Mouse (Mus musculus) embryonic facial prominence, embryonic 10.5 days (tissue): ENCODE measurements at regions not wholly inside any gene's neighbourhood (a gene's known extent, or its start where the extent isn't known, plus 50 kb on each side); places are given as distances from the start of the nearest gene placed in this dataset.
A peak's percentile ranks its signal among the peaks of the same experiment; 100 is the strongest.

Experiments
- DNase-seq: peaks from one replicate; pipeline ENCODE4 v3.0.0-alpha.2; 2017; ENCODE audit warnings: low spot score
- H3K27ac ChIP-seq: fragments of 300-500 bp; sonication (generic); replicated peaks from 2 replicates; pipeline ENCODE4 v1.5.1; 2016; ENCODE audit warnings: mild to moderate bottlenecking
- H3K27me3 ChIP-seq: fragments of 300-500 bp; sonication (generic); replicated peaks from 2 replicates; pipeline ENCODE4 v1.6.1; 2016; ENCODE audit warnings: low read depth, mild to moderate bottlenecking; ENCODE audit not compliant: poor library complexity, severe bottlenecking
- H3K36me3 ChIP-seq: fragments of 300-500 bp; sonication (generic); replicated peaks from 2 replicates; pipeline ENCODE4 v1.6.1; 2016; ENCODE audit warnings: mild to moderate bottlenecking, moderate library complexity
- H3K4me1 ChIP-seq: fragments of 300-500 bp; sonication (generic); 2 replicates; pipeline ENCODE4 v1.6.1; 2016
- H3K4me3 ChIP-seq: fragments of 300-500 bp; sonication (generic); 2 replicates; pipeline ENCODE4 v1.5.1; 2016; ENCODE audit warnings: mild to moderate bottlenecking, moderate library complexity
- H3K9me3 ChIP-seq: fragments of 300-500 bp; sonication (generic); 2 replicates; pipeline ENCODE4 v1.6.1; 2016; ENCODE audit warnings: mild to moderate bottlenecking
- WGBS: fragments of 180-500 bp; shearing (Covaris S2); methylation state at CpG from one replicate; pipeline ENCODE4 v1.1.7; 2016; 5-methylcytosine and 5-hydroxymethylcytosine counted together

DNA sequence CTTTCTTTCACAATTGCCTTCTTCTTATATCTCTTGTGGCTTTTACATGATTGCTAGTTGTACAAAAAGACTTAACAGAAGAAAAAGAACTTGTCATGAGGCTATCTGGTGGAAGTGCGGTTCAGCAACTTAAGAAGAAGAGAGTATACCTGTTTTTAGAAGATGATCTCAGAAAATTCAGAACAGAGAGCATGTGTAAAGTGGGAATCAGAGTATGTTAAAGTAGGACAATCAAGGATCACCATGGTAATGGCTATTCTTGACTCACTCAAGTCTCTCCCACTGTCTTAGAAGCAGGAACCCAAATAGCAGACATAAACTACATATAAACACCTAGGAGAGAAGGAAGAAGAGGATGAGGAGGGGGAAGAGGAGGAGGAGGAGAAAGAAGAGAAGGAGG lies 857.9 kb upstream of the Nr2f1 start:
- 85% methylated on average over 1 of the region's 1 CpGs for WGBS
- no peaks in the 10 kb centered on the region for H3K9me3 ChIP-seq
- no peak for DNase-seq
- H3K4me3 ChIP-seq: no peak overlapping the region
- H3K4me1 ChIP-seq: 0 out of 2 replicates have a peak, but pooled peaks cover 4% of the 10 kb centered on the region
- no peaks in the 10 kb centered on the region for H3K27me3 ChIP-seq
- no peaks in the 10 kb centered on the region for H3K36me3 ChIP-seq
- no peak overlapping the region for H3K27ac ChIP-seq

GRCm38 (mm10) chr13:79054481-79054880 lies 854.9 kb upstream of the Nr2f1 start:
- H3K4me1 ChIP-seq: 0 out of 2 replicates have a peak, but pooled peaks cover 8% of the 10 kb centered on the region
- H3K4me3 ChIP-seq: no peak overlapping the region
- no peaks in the 10 kb centered on the region for H3K9me3 ChIP-seq
- no peaks in the 10 kb centered on the region for H3K27me3 ChIP-seq
- no peak for DNase-seq
- no peak overlapping the region for H3K27ac ChIP-seq
- H3K36me3 ChIP-seq: no peaks in the 10 kb centered on the region

GRCm38 (mm10) chr13:79053428-79053827 lies 853.9 kb upstream of the Nr2f1 start:
- 89% methylated on average over 1 of the region's 1 CpGs for WGBS
- H3K9me3 ChIP-seq: no peaks in the 10 kb centered on the region
- H3K36me3 ChIP-seq: no peaks in the 10 kb centered on the region
- no peak overlapping the region for H3K4me3 ChIP-seq
- no peak for DNase-seq
- no peaks in the 10 kb centered on the region for H3K27me3 ChIP-seq
- no peak overlapping the region for H3K27ac ChIP-seq
- H3K4me1 ChIP-seq: 0 out of 2 replicates have a peak, but pooled peaks cover 8% of the 10 kb centered on the region

GRCm38 (mm10) chr13:79047240-79047639 lies 847.7 kb upstream of the Nr2f1 start:
- H3K4me3 ChIP-seq: no peak overlapping the region
- 71% methylated on average over 1 of the region's 1 CpGs for WGBS
- no peaks in the 10 kb centered on the region for H3K36me3 ChIP-seq
- H3K9me3 ChIP-seq: no peaks in the 10 kb centered on the region
- H3K4me1 ChIP-seq: 0 out of 2 replicates have a peak, but pooled peaks cover 4% of the 10 kb centered on the region
- no peak for DNase-seq
- H3K27ac ChIP-seq: no peak overlapping the region
- no peaks in the 10 kb centered on the region for H3K27me3 ChIP-seq

- 63% methylated on average over 5 of the region's 5 CpGs for WGBS
- Histone ChIP-seq H3K4me3 (no peak overlapping the region), H3K4me1 (no peaks in the 10 kb centered on the region), H3K9me3 (no peaks in the 10 kb centered on the region), H3K27me3 (no peaks in the 10 kb centered on the region), H3K36me3 (no peaks in the 10 kb centered on the region), H3K27ac (no peak overlapping the region)
- DNase-seq: no peak
These were observed 845.1 kb upstream of the Nr2f1 start for GRCm38 (mm10) chr13:79044657-79045056.

- H3K4me3 ChIP-seq: no peak overlapping the region
- no peak for DNase-seq
- H3K27ac ChIP-seq: no peak overlapping the region
- no peaks in the 10 kb centered on the region for H3K36me3 ChIP-seq
- H3K9me3 ChIP-seq: no peaks in the 10 kb centered on the region
- H3K4me1 ChIP-seq: no peaks in the 10 kb centered on the region
- H3K27me3 ChIP-seq: no peaks in the 10 kb centered on the region
These were observed 838.3 kb upstream of the Nr2f1 start for GRCm38 (mm10) chr13:79037883-79038282.

DNA sequence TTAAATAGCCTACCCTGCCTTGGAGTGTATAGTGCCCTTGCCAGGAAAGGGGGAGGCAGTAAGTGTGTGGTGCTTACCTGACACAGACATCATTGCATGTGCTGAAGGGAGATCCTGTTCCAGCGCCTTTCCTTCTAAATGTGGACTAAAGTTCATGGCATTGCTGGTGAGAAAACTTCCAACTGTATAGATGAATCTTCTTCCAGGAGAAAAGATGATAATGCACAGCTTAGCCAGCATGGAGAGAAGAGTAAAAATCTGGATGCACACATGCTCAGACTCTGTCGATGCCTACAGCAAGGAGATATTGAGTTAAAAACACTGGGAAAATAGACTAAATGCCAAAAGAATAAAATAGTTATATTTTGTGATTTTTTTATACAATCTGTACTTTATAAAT lies 835.7 kb upstream of the Nr2f1 start:
- 72% methylated on average over 2 of the region's 2 CpGs for WGBS

GRCm38 (mm10) chr13:79029974-79030373 lies 830.4 kb upstream of the Nr2f1 start:
- Histone ChIP-seq H3K4me3 (no peak overlapping the region), H3K9me3 (no peaks in the 10 kb centered on the region), H3K4me1 (peaks cover 26% of the 10 kb centered on the region), H3K27ac (peak overlapping the region; percentile 54), H3K27me3 (no peaks in the 10 kb centered on the region), H3K36me3 (no peaks in the 10 kb centered on the region)
- peak; percentile 66 for DNase-seq

More for the DNA sequence above, 835.7 kb upstream of the Nr2f1 start:
- H3K36me3 ChIP-seq: no peaks in the 10 kb centered on the region
- H3K27me3 ChIP-seq: no peaks in the 10 kb centered on the region
- no peak overlapping the region for H3K27ac ChIP-seq
- no peak for DNase-seq
- no peak overlapping the region for H3K4me3 ChIP-seq
- peaks cover 8% of the 10 kb centered on the region for H3K4me1 ChIP-seq
- H3K9me3 ChIP-seq: no peaks in the 10 kb centered on the region

DNA sequence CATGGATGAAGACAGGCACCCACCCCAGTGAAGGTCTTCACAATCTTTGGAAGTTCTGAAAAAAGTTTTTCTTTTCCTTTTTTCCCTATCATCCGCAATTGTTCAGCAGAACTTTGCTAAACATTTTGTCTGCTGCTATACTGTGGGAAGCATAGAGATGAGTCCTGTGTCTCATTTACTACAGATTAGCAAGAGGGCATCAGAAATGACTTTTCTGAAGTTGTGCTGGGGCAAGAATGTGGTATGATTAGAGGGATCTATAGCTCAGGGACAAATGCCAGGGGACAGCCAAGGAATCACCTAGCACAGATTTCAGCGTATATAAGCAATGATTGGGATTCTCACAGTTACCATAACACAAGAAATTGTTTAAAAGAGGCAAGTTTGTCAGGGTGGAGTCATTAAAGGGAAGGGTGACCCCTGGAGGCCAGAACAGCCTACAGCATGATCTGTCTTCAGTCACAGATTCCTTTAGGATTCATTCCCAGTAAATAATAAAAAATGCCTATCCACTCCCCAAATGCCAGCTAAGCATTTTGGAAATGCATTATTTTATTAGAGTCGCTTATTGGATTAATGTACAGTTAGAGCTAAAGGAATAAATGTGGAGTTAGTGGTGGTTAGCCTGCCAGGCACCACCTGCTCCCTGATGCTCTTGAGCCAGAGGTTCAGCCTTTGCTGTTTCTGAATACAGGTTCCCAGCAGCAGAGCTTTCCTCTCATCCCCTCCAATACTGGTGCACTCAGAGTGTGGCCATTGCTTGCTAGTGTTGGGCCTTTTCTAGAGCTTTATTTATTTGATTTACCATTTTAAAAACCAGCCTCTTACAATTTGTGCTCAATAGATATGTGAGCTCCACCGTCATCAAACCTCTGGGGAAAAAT lies 828.6 kb upstream of the Nr2f1 start:
- H3K27ac ChIP-seq: no peak overlapping the region
- WGBS: 44% methylated on average over 4 of the region's 4 CpGs
- DNase-seq: peak; percentile 59

DNA sequence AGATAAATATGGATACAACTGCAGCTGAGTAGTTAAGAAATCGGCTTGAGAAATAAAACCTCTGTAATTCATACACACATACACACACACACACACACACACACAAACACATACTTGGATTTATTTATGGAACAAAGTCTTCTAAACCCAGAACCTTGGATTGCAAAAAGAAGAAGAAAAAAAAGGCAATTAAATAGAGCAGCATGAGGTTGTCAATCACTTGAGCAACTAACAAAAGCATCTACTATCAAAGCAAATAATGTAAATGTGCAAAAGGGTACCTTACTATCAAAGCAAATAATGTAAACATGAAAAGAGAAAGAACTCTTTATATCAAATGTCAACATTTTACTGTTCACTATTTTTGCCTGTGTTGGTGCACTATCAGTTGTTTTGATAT lies 826.1 kb upstream of the Nr2f1 start:
- no peaks in the 10 kb centered on the region for H3K27me3 ChIP-seq
- no peaks in the 10 kb centered on the region for H3K9me3 ChIP-seq
- no peak for DNase-seq
- H3K36me3 ChIP-seq: no peaks in the 10 kb centered on the region
- 67% methylated on average over 1 of the region's 1 CpGs for WGBS
- no peak overlapping the region for H3K27ac ChIP-seq
- H3K4me3 ChIP-seq: no peak overlapping the region
- peaks cover 21% of the 10 kb centered on the region for H3K4me1 ChIP-seq

More for the DNA sequence above, 828.6 kb upstream of the Nr2f1 start:
- no peaks in the 10 kb centered on the region for H3K36me3 ChIP-seq
- peaks cover 26% of the 10 kb centered on the region for H3K4me1 ChIP-seq
- H3K27me3 ChIP-seq: no peaks in the 10 kb centered on the region
- no peak overlapping the region for H3K4me3 ChIP-seq
- H3K9me3 ChIP-seq: no peaks in the 10 kb centered on the region

DNA sequence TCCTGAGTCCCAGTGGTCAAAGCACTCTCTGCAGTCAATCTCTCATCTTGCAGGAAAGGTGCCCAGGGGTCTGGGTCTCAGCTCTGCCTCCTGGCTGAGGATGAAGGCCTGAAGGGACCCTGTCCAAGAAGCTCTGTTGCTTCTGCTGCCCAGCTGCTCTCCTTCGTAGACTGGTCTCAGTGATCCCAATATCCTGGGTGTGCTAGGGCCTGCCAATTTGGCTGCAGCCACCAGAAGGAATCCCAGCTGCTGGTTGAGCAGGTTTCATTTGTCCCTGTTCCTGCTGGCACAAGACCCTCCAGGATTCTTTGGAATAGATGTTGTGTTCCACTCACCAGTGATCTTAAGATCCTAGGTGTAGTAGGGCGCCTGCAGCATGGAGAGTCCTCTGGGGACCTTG lies 818.5 kb upstream of the Nr2f1 start:
- H3K4me1 ChIP-seq: no peaks in the 10 kb centered on the region
- DNase-seq: no peak
- no peak overlapping the region for H3K27ac ChIP-seq
- no peaks in the 10 kb centered on the region for H3K36me3 ChIP-seq
- H3K9me3 ChIP-seq: no peaks in the 10 kb centered on the region
- H3K4me3 ChIP-seq: no peak overlapping the region
- H3K27me3 ChIP-seq: no peaks in the 10 kb centered on the region
- WGBS: 89% methylated on average over 2 of the region's 2 CpGs

DNA sequence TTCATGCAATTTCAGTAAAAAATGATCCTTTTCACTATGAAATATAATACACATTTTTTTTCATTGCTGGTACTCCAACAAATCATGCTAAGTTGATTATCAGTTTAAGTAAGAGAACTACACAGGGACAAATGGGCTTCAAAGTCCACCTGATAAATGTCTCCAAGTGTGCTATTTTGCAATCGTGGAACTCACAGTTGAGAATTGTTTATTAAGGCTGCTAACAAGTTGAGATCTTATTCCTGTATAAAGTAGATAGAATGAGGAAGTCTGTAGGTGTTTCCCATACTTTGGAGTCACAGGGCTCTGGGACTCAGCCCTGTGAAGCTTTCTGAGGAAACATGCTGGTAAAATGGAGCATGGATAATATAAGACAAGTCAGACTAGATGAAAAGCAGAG lies 803.8 kb upstream of the Nr2f1 start:
- WGBS: 84% methylated on average over 1 of the region's 1 CpGs
- no peaks in the 10 kb centered on the region for H3K4me1 ChIP-seq
- no peak for DNase-seq
- no peak overlapping the region for H3K4me3 ChIP-seq
- H3K27me3 ChIP-seq: no peaks in the 10 kb centered on the region
- no peak overlapping the region for H3K27ac ChIP-seq
- H3K9me3 ChIP-seq: no peaks in the 10 kb centered on the region
- no peaks in the 10 kb centered on the region for H3K36me3 ChIP-seq

DNA sequence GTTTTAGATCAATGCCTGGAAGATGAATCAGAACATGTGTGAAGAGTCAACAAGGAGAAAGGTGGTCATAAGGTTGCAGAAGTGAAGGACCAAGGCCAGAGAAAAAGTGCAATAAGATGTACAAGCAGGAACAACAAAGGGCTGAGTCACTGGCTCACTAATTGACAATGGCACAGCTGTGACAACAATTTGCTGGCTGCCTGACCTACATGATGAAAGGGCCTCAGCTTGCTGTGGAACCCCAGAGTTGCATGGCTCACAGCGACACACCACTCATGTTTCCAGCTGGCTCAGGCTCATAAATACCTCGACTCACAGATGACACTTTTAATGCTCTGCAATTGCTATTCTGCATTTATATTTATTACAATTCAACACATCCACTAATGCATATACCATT lies 799.3 kb upstream of the Nr2f1 start:
- H3K27me3 ChIP-seq: no peaks in the 10 kb centered on the region
- H3K4me1 ChIP-seq: no peaks in the 10 kb centered on the region
- WGBS: 51% methylated on average over 2 of the region's 2 CpGs
- H3K9me3 ChIP-seq: no peaks in the 10 kb centered on the region
- no peaks in the 10 kb centered on the region for H3K36me3 ChIP-seq
- no peak overlapping the region for H3K4me3 ChIP-seq
- H3K27ac ChIP-seq: no peak overlapping the region
- peak; percentile 13 for DNase-seq
